Mouse (Mus musculus) liver, adult 2 months (tissue): ENCODE measurements at regions not wholly inside any gene's neighbourhood (a gene's known extent, or its start where the extent isn't known, plus 50 kb on each side); places are given as distances from the start of the nearest gene placed in this dataset.

Experiments
- DNase-seq: peaks from one replicate; pipeline ENCODE4 v3.0.0-alpha.2; 2011; ENCODE audit warnings: low read depth, low spot score; ENCODE audit errors: extremely low read depth
- H3K27ac ChIP-seq: fragments of 200-500 bp; replicated peaks from 2 replicates; pipeline ENCODE4 v1.5.1; 2012; ENCODE audit warnings: low read depth, mild to moderate bottlenecking, control low read depth, inconsistent platforms, low read length; ENCODE audit not compliant: insufficient read depth
- H3K27me3 ChIP-seq: fragments of 200-500 bp; 2 replicates; pipeline ENCODE4 v1.6.1; 2012; ENCODE audit warnings: mild to moderate bottlenecking, moderate library complexity, low read length, inconsistent platforms; ENCODE audit not compliant: control insufficient read depth, insufficient read depth
- H3K36me3 ChIP-seq: fragments of 200-500 bp; 2 replicates; pipeline ENCODE4 v1.6.1; 2012; ENCODE audit warnings: low read length, inconsistent platforms; ENCODE audit not compliant: control insufficient read depth, insufficient read depth
- H3K4me1 ChIP-seq: fragments of 200-500 bp; 2 replicates; pipeline ENCODE4 v1.6.1; 2011; ENCODE audit warnings: low read length; ENCODE audit not compliant: control insufficient read depth, insufficient read depth
- H3K4me3 ChIP-seq: fragments of 200-500 bp; 2 replicates; pipeline ENCODE4 v1.5.1; 2011; ENCODE audit warnings: low read depth, mild to moderate bottlenecking, control low read depth, low read length, moderate library complexity; ENCODE audit not compliant: insufficient read depth
- H3K79me2 ChIP-seq: fragments of 200-500 bp; 2 replicates; pipeline ENCODE4 v1.6.1; 2012; ENCODE audit warnings: inconsistent platforms, mild to moderate bottlenecking, low read length, moderate library complexity; ENCODE audit not compliant: control insufficient read depth, insufficient read depth
- H3K9ac ChIP-seq: fragments of 200-500 bp; 2 replicates; pipeline ENCODE4 v1.6.1; 2012; ENCODE audit warnings: low read depth, mild to moderate bottlenecking, control low read depth, inconsistent platforms, low read length
- CTCF ChIP-seq: fragments of 200-500 bp; IDR thresholded peaks from 2 replicates; pipeline ENCODE4 v1.5.1; 2011; ENCODE audit warnings: low read depth, low read length, control low read depth
- POLR2A ChIP-seq: fragments of 200-500 bp; IDR thresholded peaks from 2 replicates; pipeline ENCODE4 v1.6.1; 2011; ENCODE audit warnings: low read length, control low read depth; ENCODE audit not compliant: insufficient read depth; ENCODE audit errors: extremely low read depth
- WGBS: fragments of 180-500 bp; shearing (Covaris S2); methylation state at CpG from one replicate; pipeline ENCODE4 v1.1.7; 2018; 5-methylcytosine and 5-hydroxymethylcytosine counted together

GRCm38 (mm10) chr9:32049546-32049945 is 66.4 kb upstream of the Arhgap32 start:
- H3K4me1 ChIP-seq: peaks cover 17% of the 10 kb centered on the region
- peak; percentile 48 for DNase-seq
- H3K36me3 ChIP-seq: no peaks in the 10 kb centered on the region
- TF ChIP-seq CTCF (no peak), POLR2A (no peak)
- H3K9ac ChIP-seq: no peak overlapping the region
- WGBS: 52% methylated on average over 6 of the region's 6 CpGs
- H3K4me3 ChIP-seq: no peak overlapping the region
- H3K27me3 ChIP-seq: no peaks in the 10 kb centered on the region
- peaks cover 28% of the 10 kb centered on the region; the same call in 1 of the 2 replicates for H3K79me2 ChIP-seq
- no peak overlapping the region for H3K27ac ChIP-seq

GRCm38 (mm10) chr9:32053886-32054615 is 61.9 kb upstream of the Arhgap32 start:
- Histone ChIP-seq H3K4me1 (peaks cover 2% of the 10 kb centered on the region; the same call in 1 of the 2 replicates), H3K27ac (no peak overlapping the region), H3K79me2 (peaks cover 23% of the 10 kb centered on the region; the same call in 1 of the 2 replicates), H3K27me3 (no peaks in the 10 kb centered on the region), H3K4me3 (no peak overlapping the region), H3K9ac (no peak overlapping the region), H3K36me3 (no peaks in the 10 kb centered on the region)
- 78% methylated on average over 4 of the region's 4 CpGs for WGBS
- TF ChIP-seq CTCF (no peak), POLR2A (no peak)
- DNase-seq: no peak

- no peak overlapping the region for H3K4me3 ChIP-seq
- no peak overlapping the region for H3K27ac ChIP-seq
- 79% methylated on average over 4 of the region's 4 CpGs for WGBS
- H3K9ac ChIP-seq: no peak overlapping the region
- peaks cover 19% of the 10 kb centered on the region; the same call in 1 of the 2 replicates for H3K79me2 ChIP-seq
- no peaks in the 10 kb centered on the region for H3K36me3 ChIP-seq
- no peaks in the 10 kb centered on the region for H3K4me1 ChIP-seq
- no peak for DNase-seq
- no peaks in the 10 kb centered on the region for H3K27me3 ChIP-seq
- TF ChIP-seq POLR2A: no peak
- TF ChIP-seq CTCF: no peak
Measured at GRCm38 (mm10) chr9:32057427-32058115, 58.4 kb upstream of the Arhgap32 start.

GRCm38 (mm10) chr9:32062740-32063139 is 53.2 kb upstream of the Arhgap32 start:
- 95% methylated on average over 4 of the region's 4 CpGs for WGBS
- Histone ChIP-seq H3K4me3 (no peak overlapping the region), H3K36me3 (no peaks in the 10 kb centered on the region), H3K4me1 (no peaks in the 10 kb centered on the region; the same call in 1 of the 2 replicates), H3K79me2 (peaks cover 26% of the 10 kb centered on the region; the same call in 1 of the 2 replicates), H3K9ac (no peak overlapping the region), H3K27ac (no peak overlapping the region), H3K27me3 (no peaks in the 10 kb centered on the region)
- DNase-seq: no peak
- TF ChIP-seq POLR2A (no peak), CTCF (no peak)

- no peak for DNase-seq
- H3K4me3 ChIP-seq: no peak overlapping the region
- no peaks in the 10 kb centered on the region for H3K27me3 ChIP-seq
- H3K36me3 ChIP-seq: no peaks in the 10 kb centered on the region
- no peaks in the 10 kb centered on the region; the same call in 1 of the 2 replicates for H3K4me1 ChIP-seq
- no peak overlapping the region for H3K27ac ChIP-seq
- peaks cover 28% of the 10 kb centered on the region; the same call in 1 of the 2 replicates for H3K79me2 ChIP-seq
- H3K9ac ChIP-seq: no peak overlapping the region
- TF ChIP-seq CTCF: no peak
- no peak for TF ChIP-seq POLR2A
- 81% methylated on average over 6 of the region's 6 CpGs for WGBS
Measured at GRCm38 (mm10) chr9:32063541-32063940, 52.4 kb upstream of the Arhgap32 start.

GRCm38 (mm10) chr9:32064007-32064550 is 51.9 kb upstream of the Arhgap32 start:
- H3K9ac ChIP-seq: no peak overlapping the region
- no peak for TF ChIP-seq POLR2A
- no peak for TF ChIP-seq CTCF
- no peak overlapping the region for H3K4me3 ChIP-seq
- no peak for DNase-seq
- peaks cover 28% of the 10 kb centered on the region; the same call in 1 of the 2 replicates for H3K79me2 ChIP-seq
- WGBS: 75% methylated on average over 4 of the region's 4 CpGs
- no peaks in the 10 kb centered on the region; the same call in 1 of the 2 replicates for H3K4me1 ChIP-seq
- H3K27me3 ChIP-seq: no peaks in the 10 kb centered on the region
- H3K27ac ChIP-seq: no peak overlapping the region
- no peaks in the 10 kb centered on the region for H3K36me3 ChIP-seq
